Mouse (Mus musculus) brain, embryonic 18.5 days (tissue): ENCODE measurements around the gene Adam33.

ENCODE experiments used
- DNase-seq: peaks from one replicate; pipeline ENCODE4 v3.0.0-alpha.2; 2012; ENCODE audit warnings: low read depth, low spot score

Adam33 gene

DNA sequence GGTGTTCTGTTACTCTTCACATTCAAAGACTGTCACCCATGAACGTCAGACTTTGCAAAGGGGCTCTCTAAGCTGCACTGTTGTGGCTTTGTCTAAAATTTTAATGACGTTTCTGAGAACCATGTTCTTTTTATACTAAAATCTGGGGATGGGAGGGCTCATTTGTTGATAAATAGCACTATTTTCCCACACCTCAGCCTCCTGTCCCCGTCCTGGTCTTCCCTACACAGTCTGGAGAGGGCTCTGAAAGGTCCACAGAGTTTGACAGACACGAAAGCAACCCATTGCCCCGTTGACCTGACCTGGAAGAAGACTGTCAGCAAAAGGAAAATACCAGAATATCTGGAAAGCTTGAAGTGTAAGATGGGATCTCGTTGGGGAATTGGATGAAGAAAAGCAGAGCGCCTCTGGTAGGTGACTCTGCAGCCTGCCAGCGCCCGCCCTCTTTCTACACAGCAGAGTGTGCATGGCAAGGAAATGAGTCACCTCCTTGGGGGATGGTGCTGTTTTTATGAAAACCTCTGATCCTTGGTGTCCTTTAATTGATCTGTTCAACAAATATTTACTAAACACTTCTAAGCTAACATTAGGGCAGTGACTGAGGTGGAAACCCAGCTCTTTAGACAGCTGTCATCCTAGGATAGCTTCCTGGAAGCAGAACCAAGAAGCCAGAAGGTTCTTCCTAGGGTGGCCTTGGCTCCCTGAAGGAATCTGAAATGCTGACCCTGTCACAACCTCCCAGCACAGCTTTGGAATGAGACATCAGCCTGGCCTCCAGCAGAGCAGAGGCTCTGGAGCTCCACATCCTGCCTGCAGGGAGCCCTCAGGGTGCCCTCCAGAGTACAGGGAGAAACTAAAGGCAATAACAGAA is 34.3 kb downstream of the Adam33 start:
- DNase-seq = no peak

DNA sequence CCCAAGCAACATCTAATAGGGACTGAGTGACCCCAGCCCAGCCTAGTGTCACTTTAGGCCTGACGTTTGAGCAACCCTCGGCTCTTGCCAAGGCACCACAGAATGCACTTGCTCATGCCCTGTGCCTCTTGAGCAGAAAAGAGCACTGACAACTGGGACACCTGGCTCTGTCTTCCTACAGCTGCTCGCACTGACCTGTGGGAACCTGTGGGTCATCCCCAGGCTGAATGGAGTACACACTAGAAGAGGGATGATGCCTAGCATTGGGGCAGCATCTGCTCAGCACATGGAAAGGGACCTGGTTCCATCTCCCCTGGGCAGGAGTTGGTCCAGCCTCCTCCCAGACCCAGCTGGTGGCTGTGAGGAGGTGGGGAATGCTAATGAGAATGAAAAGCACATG is 36.7 kb downstream of the Adam33 start:
- DNase-seq = no peak

- no peak for DNase-seq
These were observed 38.4 kb downstream of the Adam33 start for GRCm38 (mm10) chr2:131025230-131025629.

- no peak for DNase-seq
These were observed 53.0 kb downstream of the Adam33 start for GRCm38 (mm10) chr2:131010566-131010965.

DNA sequence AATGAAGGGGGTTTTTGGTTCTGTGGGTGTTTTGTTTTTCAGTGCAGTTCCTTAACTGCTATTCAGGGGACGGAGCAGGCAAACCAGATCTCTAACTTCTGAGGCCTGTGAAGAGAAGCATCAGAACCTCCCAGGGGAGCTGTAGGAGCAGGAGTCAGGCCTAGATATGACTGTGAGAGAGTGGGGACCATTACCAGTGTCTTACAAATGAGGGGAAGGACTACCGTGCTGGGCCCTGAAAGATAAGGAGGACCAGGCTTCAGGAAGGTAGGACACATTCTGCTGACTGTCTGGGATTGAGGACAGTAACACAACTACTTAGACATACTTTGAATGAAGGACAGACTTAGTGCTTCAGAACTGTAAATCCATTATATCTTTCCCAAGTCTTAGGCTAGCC is 54.5 kb downstream of the Adam33 start:
- DNase-seq = no peak
